Mouse (Mus musculus): ENCODE measurements around the gene Slc25a33. TPM values are rescaled to one million over a fixed set of nuclear protein-coding genes. Genes with fewer than 3 reads are reported as not detected.

Slc25a33 gene
- polyA plus RNA-seq, 1 experiment, result not detected

- Histone ChIP-seq H3K27ac (ENCODE audit: insufficient read depth, low read depth, low read length) (no peak within 1 kb of the TSS), H3K4me3 (ENCODE audit: insufficient read depth, low read depth, low read length) (peak within 1 kb of the TSS; percentile 71), H3K4me1 (ENCODE audit: control insufficient read depth, insufficient read depth, low read length) (peaks cover 44% of the 10 kb centered on the region)
- WGBS, result under 1% methylated on average over 97 of the region's 97 CpGs
- peak; percentile 76 for TF ChIP-seq POLR2A (IDR thresholded peaks at IDR 0.05; ENCODE audit: insufficient read depth, low read depth, low read length)
- peak; percentile 80 for TF ChIP-seq CTCF (IDR thresholded peaks at IDR 0.05; ENCODE audit: insufficient read depth, low read depth, low read length)
These were observed 36.4 kb downstream of the Slc25a33 start, which contains the start of gene Tmem201 for GRCm38 (mm10) chr4:149737383-149738324. TSS of gene Tmem201 (minus strand) at chr4:149738044.

DNA sequence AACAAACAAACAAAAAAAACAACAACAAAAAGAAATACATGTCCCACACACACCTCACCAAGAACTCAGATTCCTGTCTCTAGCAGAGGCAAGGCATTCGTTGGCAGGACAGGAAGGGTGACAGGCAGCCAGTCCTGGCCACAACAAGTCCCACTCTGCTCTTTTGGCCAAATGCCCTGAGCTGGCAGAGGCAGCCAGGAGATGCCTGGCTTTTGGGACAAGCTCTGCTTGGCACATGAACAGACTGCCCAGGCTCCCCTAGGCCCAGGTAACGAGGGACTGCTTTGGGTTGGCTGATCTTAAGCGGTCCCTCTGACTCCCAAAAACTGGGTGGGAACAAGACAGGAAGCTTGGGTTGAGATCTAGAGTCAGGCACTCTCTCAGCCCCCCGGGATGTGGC, 37.5 kb downstream of the Slc25a33 start:
- Histone ChIP-seq H3K4me1 (ENCODE audit: control insufficient read depth, insufficient read depth, low read length) (peaks cover 55% of the 10 kb centered on the region), H3K27ac (ENCODE audit: insufficient read depth, low read depth, low read length) (no peak overlapping the region), H3K4me3 (ENCODE audit: insufficient read depth, low read depth, low read length) (peak overlapping the region; percentile 71)
- 10% methylated on average over 4 of the region's 4 CpGs for WGBS
- TF ChIP-seq CTCF (IDR thresholded peaks at IDR 0.05; ENCODE audit: insufficient read depth, low read depth, low read length), result no peak
- TF ChIP-seq POLR2A (IDR thresholded peaks at IDR 0.05; ENCODE audit: insufficient read depth, low read depth, low read length), result no peak

GRCm38 (mm10) chr4:149735624-149736250, 38.3 kb downstream of the Slc25a33 start:
- no peak for TF ChIP-seq POLR2A (IDR thresholded peaks at IDR 0.05; ENCODE audit: insufficient read depth, low read depth, low read length)
- peak overlapping the region; percentile 2 for H3K4me3 ChIP-seq (ENCODE audit: insufficient read depth, low read depth, low read length)
- H3K4me1 ChIP-seq (ENCODE audit: control insufficient read depth, insufficient read depth, low read length), result peaks cover 64% of the 10 kb centered on the region
- 58% methylated on average over 5 of the region's 5 CpGs for WGBS
- H3K27ac ChIP-seq (ENCODE audit: insufficient read depth, low read depth, low read length), result no peak overlapping the region

DNA sequence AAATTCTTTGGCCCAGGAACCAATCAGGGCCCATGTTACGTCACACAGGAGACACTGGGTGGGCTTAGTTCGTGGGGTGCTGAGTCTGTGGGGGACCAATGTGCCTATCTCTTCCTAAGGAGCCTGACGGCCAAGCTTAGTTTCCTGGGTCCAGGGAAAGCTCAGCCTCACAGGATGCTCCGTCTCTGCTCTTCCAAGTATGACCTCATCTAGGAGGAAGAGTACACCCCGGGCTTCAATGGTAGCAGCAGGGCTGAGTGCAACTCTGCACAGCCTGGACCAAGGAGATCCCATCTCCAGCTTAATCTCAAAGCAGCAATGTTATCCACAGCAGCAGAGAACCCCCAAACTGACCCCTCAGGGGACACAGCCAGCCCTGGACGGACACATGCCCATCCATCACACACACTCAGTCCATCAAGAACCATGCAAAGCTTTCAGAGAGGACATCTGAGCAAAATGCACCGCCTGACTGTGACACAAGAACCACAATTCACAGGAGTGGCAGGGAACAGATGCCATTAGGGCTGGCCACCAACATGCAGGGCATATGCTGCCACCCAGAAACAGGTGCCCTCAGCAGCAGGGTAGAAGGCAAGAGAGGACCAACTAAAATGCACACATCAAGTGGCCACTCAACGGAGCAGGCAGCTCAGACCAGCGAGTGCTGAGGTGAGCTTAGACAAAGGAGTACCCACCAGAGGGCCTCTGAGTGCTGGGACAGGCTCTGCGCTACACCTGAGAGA, 39.2 kb downstream of the Slc25a33 start:
- Histone ChIP-seq H3K4me1 (ENCODE audit: control insufficient read depth, insufficient read depth, low read length) (peaks cover 67% of the 10 kb centered on the region), H3K4me3 (ENCODE audit: insufficient read depth, low read depth, low read length) (no peak overlapping the region), H3K27ac (ENCODE audit: insufficient read depth, low read depth, low read length) (peak overlapping the region; percentile 88)
- WGBS, result 69% methylated on average over 10 of the region's 10 CpGs
- no peak for TF ChIP-seq POLR2A (IDR thresholded peaks at IDR 0.05; ENCODE audit: insufficient read depth, low read depth, low read length)
- TF ChIP-seq CTCF (IDR thresholded peaks at IDR 0.05; ENCODE audit: insufficient read depth, low read depth, low read length), result no peak

GRCm38 (mm10) chr4:149734246-149734645, 39.8 kb downstream of the Slc25a33 start:
- TF ChIP-seq CTCF (IDR thresholded peaks at IDR 0.05; ENCODE audit: insufficient read depth, low read depth, low read length) (no peak), POLR2A (IDR thresholded peaks at IDR 0.05; ENCODE audit: insufficient read depth, low read depth, low read length) (no peak)
- 77% methylated on average over 6 of the region's 6 CpGs for WGBS
- Histone ChIP-seq H3K4me3 (ENCODE audit: insufficient read depth, low read depth, low read length) (no peak overlapping the region), H3K27ac (ENCODE audit: insufficient read depth, low read depth, low read length) (peak overlapping the region; percentile 88), H3K4me1 (ENCODE audit: control insufficient read depth, insufficient read depth, low read length) (peaks cover 73% of the 10 kb centered on the region)

GRCm38 (mm10) chr4:149733748-149734147, 40.3 kb downstream of the Slc25a33 start:
- peak overlapping the region; percentile 88 for H3K27ac ChIP-seq (ENCODE audit: insufficient read depth, low read depth, low read length)
- 35% methylated on average over 6 of the region's 6 CpGs for WGBS
- H3K4me3 ChIP-seq (ENCODE audit: insufficient read depth, low read depth, low read length), result no peak overlapping the region
- peaks cover 77% of the 10 kb centered on the region for H3K4me1 ChIP-seq (ENCODE audit: control insufficient read depth, insufficient read depth, low read length)
- TF ChIP-seq CTCF (IDR thresholded peaks at IDR 0.05; ENCODE audit: insufficient read depth, low read depth, low read length) (no peak), POLR2A (IDR thresholded peaks at IDR 0.05; ENCODE audit: insufficient read depth, low read depth, low read length) (no peak)

DNA sequence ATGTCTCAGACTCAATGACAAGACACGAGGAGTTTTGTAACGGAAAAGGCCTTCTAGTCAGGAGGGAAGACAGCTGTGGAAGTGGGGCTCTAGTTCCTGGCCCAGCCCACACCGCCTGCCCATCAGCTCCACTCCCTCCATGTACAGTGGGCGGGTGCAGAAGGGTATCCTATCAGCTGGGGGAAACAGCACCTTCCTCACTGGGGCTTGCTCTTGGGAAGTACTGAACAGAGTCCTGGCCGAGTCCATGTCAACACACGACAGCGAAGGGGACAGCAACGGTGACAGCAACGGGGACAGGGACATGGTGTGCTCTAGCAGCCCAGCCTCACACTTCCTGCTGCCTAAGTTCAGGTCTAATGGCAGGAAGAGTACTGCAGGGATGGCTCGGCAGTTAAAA, 41.3 kb downstream of the Slc25a33 start:
- TF ChIP-seq POLR2A (IDR thresholded peaks at IDR 0.05; ENCODE audit: insufficient read depth, low read depth, low read length), result no peak
- no peak for TF ChIP-seq CTCF (IDR thresholded peaks at IDR 0.05; ENCODE audit: insufficient read depth, low read depth, low read length)
- Histone ChIP-seq H3K4me1 (ENCODE audit: control insufficient read depth, insufficient read depth, low read length) (peaks cover 77% of the 10 kb centered on the region), H3K27ac (ENCODE audit: insufficient read depth, low read depth, low read length) (peak overlapping the region; percentile 88), H3K4me3 (ENCODE audit: insufficient read depth, low read depth, low read length) (no peak overlapping the region)
- 35% methylated on average over 10 of the region's 10 CpGs for WGBS

GRCm38 (mm10) chr4:149732313-149732712, 41.8 kb downstream of the Slc25a33 start:
- TF ChIP-seq CTCF (IDR thresholded peaks at IDR 0.05; ENCODE audit: insufficient read depth, low read depth, low read length), result no peak
- TF ChIP-seq POLR2A (IDR thresholded peaks at IDR 0.05; ENCODE audit: insufficient read depth, low read depth, low read length), result no peak
- WGBS, result 56% methylated on average over 3 of the region's 3 CpGs
- Histone ChIP-seq H3K4me3 (ENCODE audit: insufficient read depth, low read depth, low read length) (no peak overlapping the region), H3K4me1 (ENCODE audit: control insufficient read depth, insufficient read depth, low read length) (peaks cover 77% of the 10 kb centered on the region), H3K27ac (ENCODE audit: insufficient read depth, low read depth, low read length) (peak overlapping the region; percentile 88)
